Mouse (Mus musculus): ENCODE measurements around the gene Hipk2.

Hipk2 gene

GRCm38 (mm10) chr6:38833721-38834120 is 42.2 kb downstream of the Hipk2 start:
- no peak for DNase-seq (ENCODE audit: low read depth, low spot score)

- no peak for DNase-seq (ENCODE audit: low read depth, low spot score)
These were observed 46.5 kb downstream of the Hipk2 start for GRCm38 (mm10) chr6:38829452-38829851.

DNA sequence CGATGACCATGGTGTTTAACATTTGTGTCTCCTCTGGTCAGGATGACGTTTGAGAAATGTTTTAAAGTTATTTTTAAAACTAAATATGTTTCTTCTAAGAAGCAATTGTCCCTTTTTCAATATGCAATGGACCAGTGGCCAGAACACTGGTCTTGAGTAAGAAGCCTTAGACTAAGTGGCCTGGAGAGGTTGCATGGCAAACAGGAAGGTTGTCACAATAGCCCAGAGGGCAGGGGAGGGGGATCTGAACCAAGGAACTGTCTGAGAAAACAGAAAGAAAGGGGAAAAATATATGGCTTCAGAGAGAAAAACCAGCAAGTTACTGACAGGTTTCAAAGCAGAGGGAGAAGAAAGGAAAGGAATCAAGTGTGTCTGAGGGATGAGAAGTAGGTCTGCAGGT is 47.8 kb downstream of the Hipk2 start:
- no peak for DNase-seq (ENCODE audit: low read depth, low spot score)

DNA sequence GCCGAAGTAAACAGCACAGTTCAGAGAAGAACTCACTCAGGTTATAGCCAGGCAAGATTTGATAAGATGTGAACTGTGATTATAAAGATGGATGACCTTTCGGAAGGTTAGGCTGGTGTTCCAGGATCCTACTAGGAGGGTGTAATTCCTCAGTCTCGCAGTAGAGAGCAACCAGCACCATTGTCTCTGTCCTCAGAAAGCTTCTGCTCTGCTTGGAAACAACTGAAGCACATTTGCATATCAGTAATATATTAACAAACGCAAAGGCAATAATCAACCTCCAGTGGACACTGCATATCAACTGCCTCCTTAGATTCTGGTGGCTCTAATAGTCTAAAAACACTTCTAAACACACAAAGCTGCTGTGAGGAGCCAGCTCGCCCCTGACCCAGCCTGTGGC is 48.5 kb downstream of the Hipk2 start:
- DNase-seq (ENCODE audit: low read depth, low spot score), result no peak

GRCm38 (mm10) chr6:38826857-38827256 is 49.1 kb downstream of the Hipk2 start:
- no peak for DNase-seq (ENCODE audit: low read depth, low spot score)

DNA sequence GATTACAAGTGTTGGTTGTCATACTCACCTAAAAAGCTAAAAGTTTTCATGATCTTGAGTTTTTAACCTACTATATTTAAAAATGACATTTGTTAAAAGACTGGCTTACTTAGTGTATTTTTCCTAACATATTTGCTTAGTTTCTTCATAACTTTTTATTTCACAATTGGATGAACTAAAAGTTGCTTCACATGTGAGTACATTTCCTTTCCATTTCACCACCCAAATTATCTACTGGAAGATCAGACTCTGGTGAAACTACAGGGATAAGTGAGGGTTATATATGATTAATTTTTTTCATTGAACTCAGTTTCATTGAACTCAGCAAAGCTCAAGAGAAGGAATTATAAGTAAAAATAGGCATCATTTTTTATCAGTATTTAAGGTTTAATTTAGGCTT is 50.1 kb downstream of the Hipk2 start:
- no peak for DNase-seq (ENCODE audit: low read depth, low spot score)

DNA sequence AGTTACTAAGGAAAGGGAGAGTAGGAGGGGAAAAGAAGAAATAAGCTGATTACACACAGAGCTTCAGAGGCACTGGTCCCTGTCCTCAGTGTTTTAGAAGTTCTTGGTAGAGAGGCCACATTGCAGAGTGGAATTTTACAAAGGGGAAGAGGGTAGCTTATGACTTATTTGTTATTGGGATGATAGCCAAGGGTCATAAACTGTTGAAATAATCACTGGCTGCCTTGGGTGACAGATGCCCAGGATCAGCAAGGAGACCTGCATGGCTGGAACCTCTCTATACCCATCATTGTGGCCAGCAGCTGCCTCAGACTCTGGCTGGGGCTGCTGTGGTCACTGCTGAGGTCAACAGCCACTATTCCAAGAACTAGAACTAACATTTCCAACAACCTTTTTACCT is 52.1 kb downstream of the Hipk2 start:
- DNase-seq (ENCODE audit: low read depth, low spot score), result no peak

- DNase-seq (ENCODE audit: low read depth, low spot score), result no peak
These were observed 52.8 kb downstream of the Hipk2 start for GRCm38 (mm10) chr6:38823164-38823563.

DNA sequence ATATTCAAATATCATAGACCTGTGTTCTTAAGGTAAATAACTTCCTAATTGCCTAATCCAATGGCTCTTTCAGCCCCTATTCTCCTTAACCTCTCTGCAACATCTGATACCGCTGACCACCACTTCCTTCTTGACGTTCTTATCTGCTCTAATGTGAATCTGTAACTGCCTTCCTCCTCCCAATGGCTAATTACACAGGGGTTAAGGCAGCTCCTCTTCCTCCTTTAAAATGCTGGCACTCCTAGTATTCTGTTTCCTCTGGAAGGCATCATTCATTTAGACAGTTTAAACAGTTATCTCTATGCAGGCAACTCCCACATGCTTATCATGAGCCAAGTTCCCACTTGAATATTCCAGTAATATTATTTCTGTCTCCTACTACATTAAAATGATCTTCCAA is 54.3 kb downstream of the Hipk2 start:
- no peak for DNase-seq (ENCODE audit: low read depth, low spot score)

- no peak for DNase-seq (ENCODE audit: low read depth, low spot score)
These were observed 55.1 kb downstream of the Hipk2 start for GRCm38 (mm10) chr6:38820862-38821261.

- DNase-seq (ENCODE audit: low read depth, low spot score), result no peak
These were observed 59.7 kb downstream of the Hipk2 start for GRCm38 (mm10) chr6:38816216-38816615.

DNA sequence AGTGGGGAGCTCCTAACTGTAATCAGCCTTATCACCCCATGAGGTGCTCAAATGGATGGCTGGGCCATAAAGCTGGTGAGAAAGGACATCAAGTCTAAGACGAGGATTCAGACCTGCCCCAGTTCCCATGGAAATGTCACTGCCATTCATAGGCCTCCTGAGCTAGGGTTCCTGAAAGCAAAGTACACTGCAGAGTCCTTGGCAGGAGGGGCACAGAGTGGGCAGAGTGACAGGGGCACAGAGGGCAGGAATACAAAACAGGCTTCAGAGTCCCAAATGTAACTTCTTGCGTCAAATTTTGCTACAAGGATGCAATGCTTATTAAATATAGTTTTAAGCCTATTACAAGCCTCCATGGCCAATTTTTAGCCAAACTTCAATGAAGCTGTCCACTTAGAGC is 60.4 kb downstream of the Hipk2 start:
- no peak for DNase-seq (ENCODE audit: low read depth, low spot score)

GRCm38 (mm10) chr6:38814690-38815089 is 61.3 kb downstream of the Hipk2 start:
- DNase-seq (ENCODE audit: low read depth, low spot score), result no peak

DNA sequence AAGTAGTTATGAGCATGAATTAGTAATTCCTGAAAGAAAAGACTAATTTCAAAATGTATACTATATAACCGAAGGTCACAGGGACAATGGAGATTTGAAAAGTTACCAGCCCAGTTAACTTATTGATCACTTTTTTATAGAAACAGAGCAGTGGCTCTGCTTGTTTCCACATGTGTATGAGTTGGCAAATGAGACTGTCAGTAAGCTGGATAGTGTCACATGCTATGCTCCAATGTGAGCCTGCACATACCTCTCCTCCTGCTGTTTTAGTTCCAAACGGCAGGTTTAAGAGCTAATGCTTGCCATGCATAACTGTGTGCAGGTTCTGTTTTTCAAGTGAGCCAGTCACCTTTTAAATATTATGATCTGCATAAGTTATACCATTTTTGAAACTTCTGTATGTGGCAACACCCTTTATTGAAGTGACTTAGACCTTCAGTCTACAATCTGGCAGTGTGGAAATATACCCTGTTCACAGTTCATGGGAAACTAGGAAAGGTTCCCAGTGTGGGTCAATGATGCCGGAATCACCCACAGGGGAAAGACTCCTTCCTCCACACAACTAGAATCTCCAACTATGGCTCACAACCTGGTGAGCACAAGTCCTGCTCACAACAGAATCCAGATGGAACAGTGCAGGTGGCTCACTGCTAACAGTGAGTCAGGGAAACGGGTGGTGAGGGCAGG is 64.4 kb downstream of the Hipk2 start:
- DNase-seq (ENCODE audit: low read depth, low spot score), result no peak

GRCm38 (mm10) chr6:38810121-38810475 is 65.9 kb downstream of the Hipk2 start:
- no peak for DNase-seq (ENCODE audit: low read depth, low spot score)

DNA sequence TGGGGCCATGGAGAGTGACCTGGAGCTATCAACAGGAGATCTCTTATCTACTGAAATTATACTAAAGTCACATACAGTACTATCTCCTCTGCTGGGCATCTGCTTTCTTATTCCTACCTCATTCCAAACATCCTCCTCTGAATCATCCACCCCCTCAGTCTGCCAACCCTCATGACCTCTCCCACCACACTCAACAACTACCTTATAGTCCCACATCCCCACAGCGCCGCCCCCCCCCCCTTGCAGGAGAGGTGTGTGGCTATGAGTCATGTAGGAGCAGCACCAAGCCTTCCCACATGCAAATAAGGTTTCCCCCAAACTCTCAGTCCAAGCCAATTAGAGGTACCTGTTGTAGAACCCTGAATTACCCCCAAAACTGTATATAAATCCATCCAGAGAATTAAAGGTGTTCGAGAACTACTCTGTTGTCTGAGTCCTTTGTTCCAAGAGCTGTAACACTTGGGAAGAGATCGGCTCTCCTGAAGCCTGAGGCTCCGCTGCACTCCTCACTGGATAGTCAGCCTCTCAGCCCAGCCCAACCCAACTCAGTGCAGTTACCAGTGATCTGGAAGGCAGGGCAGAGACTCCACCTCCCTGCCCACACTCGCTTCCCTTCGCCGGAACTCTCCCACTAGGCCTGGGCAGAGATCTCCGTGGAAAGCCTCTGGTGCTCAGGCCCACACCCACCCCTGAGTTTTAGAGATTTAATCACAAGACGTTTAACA is 66.4 kb downstream of the Hipk2 start:
- no peak for DNase-seq (ENCODE audit: low read depth, low spot score)

GRCm38 (mm10) chr6:38808317-38808716 is 67.6 kb downstream of the Hipk2 start:
- DNase-seq (ENCODE audit: low read depth, low spot score), result no peak

DNA sequence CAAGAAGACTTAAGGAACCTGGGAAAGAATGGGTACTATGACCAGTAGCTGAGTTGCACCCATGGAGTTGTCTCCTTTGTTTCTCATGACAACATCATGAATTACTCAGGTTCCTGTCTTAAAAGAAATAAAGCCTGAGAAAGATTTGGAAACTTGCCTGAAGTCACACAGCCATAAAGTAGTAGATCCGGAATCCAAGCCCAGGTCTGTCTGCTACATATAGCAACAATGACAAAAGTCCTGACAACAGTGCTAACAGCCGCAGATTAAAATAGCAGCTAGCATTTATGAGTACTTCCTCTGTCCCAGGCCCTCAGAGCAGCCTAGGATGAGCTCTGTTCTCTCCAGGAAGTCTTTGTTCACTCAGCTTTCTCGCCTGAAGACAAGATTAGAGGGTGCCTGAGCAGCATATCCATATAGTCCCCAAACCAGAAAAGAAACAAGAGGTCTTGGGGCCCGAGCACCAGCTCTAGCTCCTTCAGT is 69.0 kb downstream of the Hipk2 start:
- no peak for DNase-seq (ENCODE audit: low read depth, low spot score)

GRCm38 (mm10) chr6:38805612-38806011 is 70.4 kb downstream of the Hipk2 start:
- no peak for DNase-seq (ENCODE audit: low read depth, low spot score)

GRCm38 (mm10) chr6:38801252-38801651 is 74.7 kb downstream of the Hipk2 start:
- DNase-seq (ENCODE audit: low read depth, low spot score), result no peak

- DNase-seq (ENCODE audit: low read depth, low spot score), result no peak
These were observed 78.4 kb downstream of the Hipk2 start for GRCm38 (mm10) chr6:38797548-38797947.

GRCm38 (mm10) chr6:38796993-38797392 is 79.0 kb downstream of the Hipk2 start:
- no peak for DNase-seq (ENCODE audit: low read depth, low spot score)

- no peak for DNase-seq (ENCODE audit: low read depth, low spot score)
These were observed 79.6 kb downstream of the Hipk2 start for GRCm38 (mm10) chr6:38796388-38796787.
